Mouse (Mus musculus): Measurements from ENCODE around the gene Ran. TPM values are rescaled to one million over a fixed set of nuclear protein-coding genes. Genes with fewer than 3 reads are reported as not detected.
A peak's percentile ranks its signal among the peaks of the same experiment; 100 is the strongest.

Ran gene
- polyA plus RNA-seq, 1 experiment = 227 TPM

DNA sequence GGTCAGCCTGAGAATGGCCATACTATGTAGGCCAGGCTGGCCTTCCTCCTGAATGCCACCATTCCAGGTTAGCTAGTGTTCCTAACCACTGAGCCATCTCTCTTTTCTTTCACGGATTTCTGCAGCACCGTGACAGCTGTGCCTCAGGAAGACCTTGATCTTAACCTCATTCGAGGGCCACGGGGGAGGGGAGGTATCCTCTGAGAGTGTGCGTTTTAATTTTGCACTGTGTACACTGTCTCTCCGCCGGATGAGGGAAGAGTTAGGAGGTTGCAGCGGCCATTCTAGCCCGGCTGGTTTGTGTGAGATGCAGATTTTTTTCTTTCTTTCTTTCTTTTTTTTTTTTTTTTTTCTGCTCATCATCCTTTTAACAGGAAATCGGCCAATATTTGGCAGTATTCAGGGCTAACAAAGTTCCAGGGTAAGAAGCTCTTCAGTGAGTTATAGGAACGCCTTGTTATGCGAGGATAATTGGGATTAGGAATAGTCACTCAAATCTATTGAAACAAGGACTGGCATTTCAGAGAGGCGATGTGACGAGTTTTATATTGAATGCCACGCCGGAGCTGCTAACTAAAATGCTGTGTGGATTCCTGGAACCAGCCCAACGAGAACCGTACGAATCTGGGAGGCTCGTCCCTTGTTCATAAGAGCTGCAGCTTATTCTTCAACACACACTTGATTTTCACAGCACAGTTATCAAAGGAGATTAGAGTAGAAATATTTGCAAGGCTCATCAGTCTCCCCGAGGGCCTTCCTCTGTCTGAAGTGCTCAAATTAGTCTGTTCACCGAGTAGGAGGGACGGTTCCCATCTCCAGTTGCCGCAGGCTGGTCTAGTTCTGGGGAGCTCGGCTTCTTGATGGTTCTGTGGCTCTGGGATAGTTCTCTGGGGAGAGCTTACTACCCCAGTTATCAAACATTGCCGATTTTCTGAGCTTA is 26.0 kb downstream of the Ran start:
- no peak overlapping the region for H3K27ac ChIP-seq (ENCODE audit: control insufficient read depth, insufficient read depth, low read depth, low read length, poor library complexity)
- 75% methylated on average over 26 of the region's 26 CpGs for WGBS
- H3K4me1 ChIP-seq (ENCODE audit: control insufficient read depth, insufficient read depth, low read length) = no peaks in the 10 kb centered on the region
- no peak for TF ChIP-seq POLR2A (IDR thresholded peaks at IDR 0.05; ENCODE audit: borderline replicate concordance, control insufficient read depth, low read depth, low read length)
- TF ChIP-seq CTCF (IDR thresholded peaks at IDR 0.05; ENCODE audit: control insufficient read depth, insufficient read depth, low read length) = no peak
- no peak overlapping the region for H3K4me3 ChIP-seq (replicated peaks; ENCODE audit: control insufficient read depth, low read depth, low read length)

DNA sequence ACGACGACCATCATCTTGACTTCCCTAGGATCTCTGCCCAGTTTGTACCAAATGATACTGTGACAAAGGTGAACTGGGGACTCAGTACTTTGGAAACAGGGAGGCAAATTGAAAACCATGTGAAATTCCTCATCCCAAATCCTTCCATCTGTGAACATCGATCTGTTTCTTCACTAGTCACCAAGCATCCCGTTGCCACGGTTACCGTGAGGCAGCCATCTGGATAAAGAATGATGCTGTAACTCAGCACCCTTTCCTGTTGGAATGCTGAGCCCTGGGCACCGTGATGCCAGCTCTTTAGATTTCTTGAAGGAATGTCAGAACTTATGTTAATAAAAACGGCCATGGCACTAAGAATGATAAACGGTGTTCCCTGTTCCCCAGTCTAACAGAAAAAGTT is 29.5 kb downstream of the Ran start:
- no peak for TF ChIP-seq CTCF (IDR thresholded peaks at IDR 0.05; ENCODE audit: control insufficient read depth, insufficient read depth, low read length)
- WGBS = 82% methylated on average over 9 of the region's 9 CpGs
- no peak overlapping the region for H3K4me3 ChIP-seq (replicated peaks; ENCODE audit: control insufficient read depth, low read depth, low read length)
- no peak overlapping the region for H3K27ac ChIP-seq (ENCODE audit: control insufficient read depth, insufficient read depth, low read depth, low read length, poor library complexity)
- H3K4me1 ChIP-seq (ENCODE audit: control insufficient read depth, insufficient read depth, low read length) = no peaks in the 10 kb centered on the region

DNA sequence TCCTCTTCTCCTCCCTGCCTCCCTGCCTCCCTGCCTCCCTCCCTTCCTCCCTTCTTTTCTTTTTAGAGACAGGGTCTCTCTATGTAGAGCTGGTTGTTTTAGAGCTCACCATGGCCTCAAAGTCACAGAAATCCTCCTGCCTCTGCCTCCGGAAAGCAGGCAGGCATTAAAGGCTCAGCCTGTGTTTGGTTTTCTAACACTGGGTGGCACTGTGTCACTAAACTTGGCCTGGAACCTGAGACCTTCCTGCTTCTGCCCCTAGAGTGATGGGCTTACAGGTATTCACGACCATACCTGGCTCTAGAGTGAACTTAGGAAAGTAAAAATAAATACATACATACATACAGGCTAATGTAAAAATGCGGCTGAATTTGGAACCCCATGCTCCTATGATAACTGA is 32.0 kb downstream of the Ran start:
- H3K27ac ChIP-seq (ENCODE audit: control insufficient read depth, insufficient read depth, low read depth, low read length, poor library complexity) = no peak overlapping the region
- H3K4me3 ChIP-seq (replicated peaks; ENCODE audit: control insufficient read depth, low read depth, low read length) = no peak overlapping the region
- no peaks in the 10 kb centered on the region for H3K4me1 ChIP-seq (ENCODE audit: control insufficient read depth, insufficient read depth, low read length)
- 68% methylated on average over 3 of the region's 3 CpGs for WGBS
- TF ChIP-seq POLR2A (IDR thresholded peaks at IDR 0.05; ENCODE audit: borderline replicate concordance, control insufficient read depth, low read depth, low read length) (no peak), CTCF (IDR thresholded peaks at IDR 0.05; ENCODE audit: control insufficient read depth, insufficient read depth, low read length) (no peak)

DNA sequence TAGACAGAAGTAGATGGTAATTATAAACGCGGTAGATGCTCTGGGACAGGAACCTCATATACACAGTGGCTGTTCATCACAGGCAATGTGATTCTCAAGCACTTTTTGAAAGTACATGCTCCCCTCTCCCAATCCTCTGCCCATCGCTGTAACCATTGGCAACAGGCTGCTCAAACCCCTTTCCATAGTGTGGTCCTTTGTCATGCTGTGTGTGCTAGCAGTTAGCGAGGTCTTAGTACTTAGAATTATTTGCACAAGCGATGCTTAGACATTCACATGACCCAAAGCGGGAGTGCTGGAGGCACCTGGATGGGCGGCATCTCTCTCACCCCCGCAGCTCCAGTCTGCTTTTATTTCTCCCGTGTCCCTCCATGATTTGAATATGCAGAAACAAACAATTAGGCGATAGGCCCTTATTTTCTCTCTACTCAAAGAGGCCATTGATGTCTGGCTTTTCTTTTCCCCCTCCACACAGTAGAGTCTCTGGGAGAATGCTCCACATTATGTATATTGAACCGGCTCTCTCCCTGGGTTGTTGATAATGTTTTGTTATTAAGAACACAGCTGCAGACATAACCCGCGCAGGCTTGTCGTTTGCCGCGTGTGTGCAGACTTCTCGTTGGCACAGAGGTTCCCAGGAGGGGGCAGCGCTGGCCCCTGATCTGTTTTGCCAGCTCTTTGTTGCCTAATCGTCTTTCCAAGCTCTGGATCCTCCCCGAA is 32.9 kb downstream of the Ran start:
- Histone ChIP-seq H3K4me3 (replicated peaks; ENCODE audit: control insufficient read depth, low read depth, low read length) (no peak overlapping the region), H3K27ac (ENCODE audit: control insufficient read depth, insufficient read depth, low read depth, low read length, poor library complexity) (no peak overlapping the region), H3K4me1 (ENCODE audit: control insufficient read depth, insufficient read depth, low read length) (no peaks in the 10 kb centered on the region)
- TF ChIP-seq CTCF (IDR thresholded peaks at IDR 0.05; ENCODE audit: control insufficient read depth, insufficient read depth, low read length) = no peak
- WGBS = 55% methylated on average over 20 of the region's 20 CpGs

DNA sequence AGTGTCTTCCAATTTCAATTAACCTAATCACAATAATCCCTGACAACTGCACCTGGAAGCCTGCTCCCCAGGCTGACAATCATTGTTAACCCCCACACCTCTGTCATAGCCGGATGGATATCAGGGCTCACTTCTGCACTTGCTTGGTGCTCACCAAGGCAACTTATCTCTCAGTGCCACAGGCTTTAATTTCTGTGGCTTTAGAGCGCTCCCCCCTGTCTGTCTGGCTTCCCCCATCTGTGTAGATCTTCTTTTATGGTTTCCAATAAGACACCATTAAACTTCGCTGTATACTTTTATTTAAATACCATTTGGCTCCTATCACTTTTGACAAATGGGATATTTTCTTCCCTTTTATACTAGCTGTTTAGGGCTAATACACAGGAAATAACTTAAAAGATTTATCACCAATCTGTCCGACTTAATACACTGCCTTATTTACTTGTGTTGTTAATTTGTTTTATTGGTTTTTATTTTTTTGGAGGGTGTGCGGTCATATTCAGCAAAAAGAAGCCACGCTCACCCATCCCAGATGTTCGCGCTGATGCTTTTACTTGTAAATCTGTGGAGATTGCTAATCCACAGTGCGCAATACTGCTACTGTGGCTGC is 34.9 kb downstream of the Ran start:
- no peak for TF ChIP-seq CTCF (IDR thresholded peaks at IDR 0.05; ENCODE audit: control insufficient read depth, insufficient read depth, low read length)
- no peak for TF ChIP-seq POLR2A (IDR thresholded peaks at IDR 0.05; ENCODE audit: borderline replicate concordance, control insufficient read depth, low read depth, low read length)
- no peak overlapping the region for H3K27ac ChIP-seq (ENCODE audit: control insufficient read depth, insufficient read depth, low read depth, low read length, poor library complexity)
- WGBS = 69% methylated on average over 9 of the region's 9 CpGs
- H3K4me3 ChIP-seq (replicated peaks; ENCODE audit: control insufficient read depth, low read depth, low read length) = no peak overlapping the region
- H3K4me1 ChIP-seq (ENCODE audit: control insufficient read depth, insufficient read depth, low read length) = no peaks in the 10 kb centered on the region

DNA sequence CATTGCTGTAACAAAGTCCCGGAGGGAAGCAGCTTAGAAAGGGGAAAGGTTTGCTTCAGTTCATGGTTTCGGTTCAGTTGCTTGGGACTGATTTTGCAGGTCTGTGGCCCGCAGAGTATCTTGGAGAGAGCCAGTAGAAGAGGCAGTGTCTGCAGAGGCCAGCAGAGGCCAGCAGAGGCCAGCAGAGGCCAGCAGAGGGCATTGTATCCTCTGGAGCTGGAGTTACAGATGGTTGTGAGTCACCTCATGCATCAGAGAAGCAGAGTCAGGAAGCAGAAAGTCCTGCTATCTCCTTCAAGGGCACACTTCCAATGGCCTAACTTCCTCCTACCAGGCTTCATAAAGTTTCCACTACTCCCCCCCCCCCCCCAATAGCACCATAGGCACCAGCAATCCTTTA is 39.2 kb downstream of the Ran start:
- Histone ChIP-seq H3K4me3 (replicated peaks; ENCODE audit: control insufficient read depth, low read depth, low read length) (no peak overlapping the region), H3K4me1 (ENCODE audit: control insufficient read depth, insufficient read depth, low read length) (no peaks in the 10 kb centered on the region), H3K27ac (ENCODE audit: control insufficient read depth, insufficient read depth, low read depth, low read length, poor library complexity) (no peak overlapping the region)
- no peak for TF ChIP-seq POLR2A (IDR thresholded peaks at IDR 0.05; ENCODE audit: borderline replicate concordance, control insufficient read depth, low read depth, low read length)
- TF ChIP-seq CTCF (IDR thresholded peaks at IDR 0.05; ENCODE audit: control insufficient read depth, insufficient read depth, low read length) = no peak
- WGBS = 74% methylated on average over 3 of the region's 3 CpGs

DNA sequence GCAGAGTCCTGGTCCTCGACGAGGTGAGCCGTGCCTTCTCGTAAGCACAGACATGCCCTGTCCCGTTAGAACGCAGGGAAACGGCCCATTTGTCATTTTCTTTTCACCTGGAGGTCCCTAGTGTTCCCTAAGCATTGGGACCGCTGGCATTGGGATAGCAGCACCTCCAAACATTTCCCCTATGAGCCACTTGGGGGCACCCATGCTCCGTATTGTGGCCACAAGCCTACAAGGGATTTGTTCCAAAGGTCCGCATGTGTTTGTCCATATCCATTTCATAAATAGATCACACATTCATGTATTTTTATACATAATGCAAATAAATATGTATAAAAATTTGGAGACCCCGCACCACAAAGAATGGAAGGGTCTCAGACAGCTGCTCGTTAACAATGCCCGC is 41.7 kb downstream of the Ran start:
- TF ChIP-seq CTCF (IDR thresholded peaks at IDR 0.05; ENCODE audit: control insufficient read depth, insufficient read depth, low read length) (peak; percentile 45; the same call in 1 of the 2 replicates), POLR2A (IDR thresholded peaks at IDR 0.05; ENCODE audit: borderline replicate concordance, control insufficient read depth, low read depth, low read length) (no peak)
- WGBS = 18% methylated on average over 13 of the region's 13 CpGs
- no peaks in the 10 kb centered on the region for H3K4me1 ChIP-seq (ENCODE audit: control insufficient read depth, insufficient read depth, low read length)
- H3K4me3 ChIP-seq (replicated peaks; ENCODE audit: control insufficient read depth, low read depth, low read length) = no peak overlapping the region
- H3K27ac ChIP-seq (ENCODE audit: control insufficient read depth, insufficient read depth, low read depth, low read length, poor library complexity) = no peak overlapping the region

DNA sequence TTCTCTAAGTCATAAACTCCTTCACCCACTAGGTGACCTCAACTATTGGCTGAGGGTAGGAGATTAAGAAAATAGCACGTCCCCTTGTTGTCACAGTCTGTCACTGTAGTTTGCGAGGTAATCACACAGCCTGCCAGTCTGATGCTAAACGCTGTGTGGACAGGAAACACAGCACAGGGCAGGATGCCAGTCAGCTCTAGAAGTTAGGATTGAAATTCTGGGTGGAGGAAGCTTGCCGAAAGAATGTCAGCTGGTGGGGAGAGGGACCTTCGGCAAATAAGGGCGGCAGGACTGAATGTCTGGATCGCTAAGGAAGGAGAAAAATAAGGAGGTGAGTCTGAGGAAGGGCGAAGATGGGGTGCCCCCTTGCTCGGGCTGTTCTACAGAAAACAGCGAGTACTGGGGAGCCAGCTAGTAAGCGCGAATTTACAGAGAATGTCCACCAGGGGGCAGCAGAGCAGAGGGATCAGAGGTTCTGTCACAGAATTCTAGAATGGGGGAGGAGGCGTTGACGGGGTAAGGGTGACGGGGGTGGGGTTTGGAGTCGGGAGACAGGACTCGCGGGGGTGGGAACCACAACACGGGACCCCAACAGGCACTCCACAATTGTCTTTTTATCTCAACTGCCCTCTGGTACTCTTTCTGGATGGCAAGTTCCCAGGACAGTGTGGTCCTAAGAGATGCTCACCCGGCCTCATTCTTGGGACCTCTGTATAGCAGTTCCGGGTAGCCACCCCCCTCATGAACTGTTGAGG is 43.3 kb downstream of the Ran start:
- Histone ChIP-seq H3K4me3 (replicated peaks; ENCODE audit: control insufficient read depth, low read depth, low read length) (no peak overlapping the region), H3K27ac (ENCODE audit: control insufficient read depth, insufficient read depth, low read depth, low read length, poor library complexity) (no peak overlapping the region), H3K4me1 (ENCODE audit: control insufficient read depth, insufficient read depth, low read length) (no peaks in the 10 kb centered on the region)
- WGBS = 3% methylated on average over 21 of the region's 21 CpGs
- peak; percentile 79 for TF ChIP-seq CTCF (IDR thresholded peaks at IDR 0.05; ENCODE audit: control insufficient read depth, insufficient read depth, low read length)
- TF ChIP-seq POLR2A (IDR thresholded peaks at IDR 0.05; ENCODE audit: borderline replicate concordance, control insufficient read depth, low read depth, low read length) = no peak
